29 mouse cellular contexts compared by ENCODE assay signal in genomic region chr10:107293934-107294664, GRCm38 (mm10). TPM values are rescaled to one million over a fixed set of nuclear protein-coding genes. Genes with fewer than 3 reads are reported as not detected.
DNase-seq lines count a peak whose midpoint lies in the region; ATAC-seq lines count a peak whose summit lies in the region.
"Had no signal": no experiment of that assay in that cellular context is flagged by ENCODE, and none has a peak within 500 bp of the region (broad histone marks: within the 10 kb centered on the region; RNA-seq: fewer than 3 reads in every experiment).

No protein-coding gene starts in this region.

- 57% methylated on average over 7 of the region's 7 CpGs for WGBS in hindbrain, embryonic 16.5 days
- WGBS in hindbrain, embryonic 10.5 days = 77% methylated on average over 7 of the region's 7 CpGs

- no peak for DNase-seq in hindbrain, embryonic 10.5 days (ENCODE audit: low spot score)
- DNase-seq in brain, adult 2 months (ENCODE audit: low read depth, low spot score) = peak; percentile 96
- DNase-seq in cerebellum, adult 18-20 months = peak; percentile 70 to 74
- peak; percentile 61 to 70 for DNase-seq in cerebellum, postnatal 10 days
- DNase-seq in lung, postnatal 10 days = no peak
- DNase-seq in testis, postnatal 14 days (ENCODE audit: low spot score) = no peak
- DNase-seq in urinary bladder, postnatal 10 days (ENCODE audit: low spot score) = no peak
- DNase-seq: adrenal gland, adult 8-10 months; gastrocnemius, postnatal 14 days; heart, postnatal 14 days; kidney, adult 2 months; kidney, postnatal 36 days; liver, postnatal 0 days; lung, postnatal 4 days; right cerebral cortex, adult 18-20 months; spleen, adult 18-20 months; thymus, adult 18-20 months; thymus, postnatal 25 days had no signal

- H3K4me1 ChIP-seq in hindbrain, embryonic 16.5 days (ENCODE audit: control insufficient read depth, insufficient read depth, low read depth, low read length) = no peaks in the 10 kb centered on the region
- H3K4me1 ChIP-seq in hindbrain, embryonic 10.5 days (replicated peaks) = no peaks in the 10 kb centered on the region
- H3K4me1 ChIP-seq: embryonic facial prominence, embryonic 13.5 days; forebrain, embryonic 10.5 days; forebrain, embryonic 15.5 days; limb, embryonic 12.5 days; megakaryocyte, embryonic 14.5 days; midbrain, embryonic 13.5 days had no signal

- peak; percentile 65 for ATAC-seq in hindbrain, embryonic 16.5 days
- ATAC-seq: CD4-positive, CD25-positive, alpha-beta regulatory T cell, adult 4 months; forebrain, embryonic 15.5 days; liver, postnatal 0 days; midbrain, embryonic 13.5 days had no signal

- no peaks in the 10 kb centered on the region for H3K27me3 ChIP-seq in hindbrain, embryonic 16.5 days (replicated peaks; ENCODE audit: control insufficient read depth, insufficient read depth, low read length)
- no peaks in the 10 kb centered on the region for H3K27me3 ChIP-seq in hindbrain, embryonic 10.5 days (ENCODE audit: insufficient read depth, poor library complexity, severe bottlenecking)
- H3K27me3 ChIP-seq: embryonic facial prominence, embryonic 13.5 days; forebrain, embryonic 15.5 days; limb, embryonic 12.5 days; megakaryocyte, embryonic 14.5 days; midbrain, embryonic 13.5 days had no signal

- no peak overlapping the region for H3K9ac ChIP-seq in hindbrain, embryonic 16.5 days (ENCODE audit: low read depth, low read length)
- H3K9ac ChIP-seq: embryonic facial prominence, embryonic 13.5 days; forebrain, embryonic 15.5 days; limb, embryonic 12.5 days; liver, postnatal 0 days; midbrain, embryonic 13.5 days had no signal

- no peaks in the 10 kb centered on the region for H3K36me3 ChIP-seq in hindbrain, embryonic 16.5 days (ENCODE audit: control insufficient read depth, insufficient read depth, low read length)
- H3K36me3 ChIP-seq in hindbrain, embryonic 10.5 days = no peaks in the 10 kb centered on the region
- H3K36me3 ChIP-seq: embryonic facial prominence, embryonic 13.5 days; forebrain, embryonic 10.5 days; forebrain, embryonic 15.5 days; limb, embryonic 12.5 days; midbrain, embryonic 13.5 days had no signal

- H3K9me3 ChIP-seq in hindbrain, embryonic 16.5 days (ENCODE audit: control insufficient read depth, low read length) = no peaks in the 10 kb centered on the region
- no peaks in the 10 kb centered on the region for H3K9me3 ChIP-seq in hindbrain, embryonic 10.5 days
- H3K9me3 ChIP-seq: embryonic facial prominence, embryonic 13.5 days; forebrain, embryonic 10.5 days; forebrain, embryonic 15.5 days; limb, embryonic 12.5 days; megakaryocyte, embryonic 14.5 days; midbrain, embryonic 13.5 days had no signal

- no peak overlapping the region for H3K4me3 ChIP-seq in hindbrain, embryonic 16.5 days (ENCODE audit: low read length)
- no peak overlapping the region for H3K4me3 ChIP-seq in hindbrain, embryonic 10.5 days
- H3K4me3 ChIP-seq: embryonic facial prominence, embryonic 13.5 days; forebrain, embryonic 10.5 days; forebrain, embryonic 15.5 days; layer of hippocampus, adult 2 months; left cerebral cortex, adult 2 months; limb, embryonic 12.5 days; megakaryocyte, embryonic 14.5 days; midbrain, embryonic 13.5 days had no signal

- H3K27ac ChIP-seq in hindbrain, embryonic 16.5 days (ENCODE audit: low read depth, low read length) = no peak overlapping the region
- no peak overlapping the region for H3K27ac ChIP-seq in hindbrain, embryonic 10.5 days
- H3K27ac ChIP-seq: embryonic facial prominence, embryonic 13.5 days; forebrain, embryonic 10.5 days; forebrain, embryonic 15.5 days; layer of hippocampus, adult 2 months; left cerebral cortex, adult 2 months; limb, embryonic 12.5 days; midbrain, embryonic 13.5 days had no signal

- H3K4me2 ChIP-seq in hindbrain, embryonic 16.5 days (ENCODE audit: low read length) = no peak overlapping the region
- H3K4me2 ChIP-seq: embryonic facial prominence, embryonic 13.5 days; forebrain, embryonic 15.5 days; limb, embryonic 12.5 days; liver, embryonic 11.5 days; midbrain, embryonic 13.5 days had no signal

RNA-seq across cellular contexts. Expression of gene Lin7a, which starts 22.6 kb away (rescaled TPM):
- 31.6 and 33.6 TPM in 2 replicates for polyA plus RNA-seq in hindbrain, embryonic 16.5 days (2015; fragmentation: Nextera tagmentation; extraction: Ambion mirVana)
- 3.8 and 10.5 TPM in 2 replicates for polyA plus RNA-seq in hindbrain, embryonic 10.5 days (2016; fragmentation: Nextera tagmentation; extraction: Ambion mirVana)
- polyA plus RNA-seq: CD4-positive, CD25-positive, alpha-beta regulatory T cell, adult 4 months had no signal

Comparison
In these comparisons a context has a peak if more than half of its experiments do, and no peak if none do; other contexts are left out.
1. DNase-seq: peak in brain, adult 2 months (single experiment), cerebellum, adult 18-20 months (2 of 2) and cerebellum, postnatal 10 days (2 of 2); none in hindbrain, embryonic 10.5 days (single experiment), lung, postnatal 10 days (single experiment), testis, postnatal 14 days (single experiment) and urinary bladder, postnatal 10 days (single experiment).